14 mouse cellular contexts compared by ENCODE assay signal in the genomic region with DNA sequence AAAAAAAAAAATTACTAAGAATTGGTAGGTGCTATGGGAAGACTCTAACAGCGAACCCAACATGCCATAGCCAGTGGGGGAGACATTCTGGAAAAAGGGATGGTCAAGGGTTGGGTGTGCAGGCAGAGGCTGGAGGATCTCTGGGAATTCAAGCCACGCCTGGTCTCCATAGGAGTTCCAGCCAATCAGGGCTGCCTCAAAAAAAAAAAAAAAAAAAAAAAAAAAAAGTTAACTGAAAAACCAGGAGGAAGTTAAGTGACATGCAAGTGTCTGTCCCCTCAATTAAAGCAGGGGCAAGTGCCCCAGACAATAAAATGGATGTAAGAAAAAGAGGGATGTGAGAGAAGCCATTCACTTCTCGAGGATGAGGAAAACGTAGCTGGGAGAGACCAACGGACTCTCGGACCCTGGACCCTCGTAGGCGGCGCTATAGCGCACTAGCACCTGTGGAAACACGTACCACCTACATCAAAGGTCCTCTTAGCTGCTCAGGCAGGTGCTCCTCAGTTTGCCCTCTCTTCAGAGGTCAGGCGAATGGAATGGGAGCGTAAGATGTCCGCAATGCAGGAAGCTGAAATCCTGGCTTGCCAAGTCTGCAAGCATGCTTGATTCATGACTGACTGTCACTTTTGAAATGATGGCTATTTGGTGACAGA. TPM values are rescaled to one million over a fixed set of nuclear protein-coding genes. Genes with fewer than 3 reads are reported as not detected.
A peak's percentile ranks its signal among the peaks of the same experiment; 100 is the strongest.
DNase-seq lines count a peak whose midpoint lies in the region; ATAC-seq and TF ChIP-seq lines count a peak whose summit lies in the region.
"Had no signal": no experiment of that assay in that cellular context is flagged by ENCODE, and none has a peak within 500 bp of the region (broad histone marks: within the 10 kb centered on the region; RNA-seq: fewer than 3 reads in every experiment).

No protein-coding gene starts in this region.

- H3K4me1 ChIP-seq in forebrain, embryonic 11.5 days (replicated peaks; ENCODE audit: control insufficient read depth, insufficient read depth, low read length) = no peaks in the 10 kb centered on the region
- no peaks in the 10 kb centered on the region for H3K4me1 ChIP-seq in forebrain, embryonic 14.5 days (ENCODE audit: control insufficient read depth, insufficient read depth, low read length)
- no peaks in the 10 kb centered on the region for H3K4me1 ChIP-seq in lung, embryonic 16.5 days (replicated peaks; ENCODE audit: control insufficient read depth, insufficient read depth, low read length)
- no peaks in the 10 kb centered on the region for H3K4me1 ChIP-seq in limb, embryonic 11.5 days (ENCODE audit: control insufficient read depth, insufficient read depth, low read length)
- peaks cover 9% of the 10 kb centered on the region; the same call in 1 of the 2 replicates for H3K4me1 ChIP-seq in small intestine, adult 2 months (ENCODE audit: control insufficient read depth, insufficient read depth, insufficient read length, low read length)
- H3K4me1 ChIP-seq: forebrain, embryonic 13.5 days had no signal

- peak overlapping the region; percentile 22; the same call in 1 of the 2 replicates for H3K4me2 ChIP-seq in forebrain, embryonic 11.5 days (ENCODE audit: low read depth, low read length, severe bottlenecking)
- H3K4me2 ChIP-seq in forebrain, embryonic 14.5 days (ENCODE audit: low read length) = no peak overlapping the region
- H3K4me2 ChIP-seq in lung, embryonic 16.5 days (ENCODE audit: low read depth, low read length) = peak overlapping the region; percentile 48
- H3K4me2 ChIP-seq in limb, embryonic 11.5 days (ENCODE audit: low read depth, severe bottlenecking) = peak overlapping the region; percentile 34
- H3K4me2 ChIP-seq: forebrain, embryonic 13.5 days had no signal

- no peaks in the 10 kb centered on the region for H3K27me3 ChIP-seq in forebrain, embryonic 11.5 days (ENCODE audit: control insufficient read depth, insufficient read depth, low read length)
- H3K27me3 ChIP-seq in forebrain, embryonic 14.5 days (replicated peaks; ENCODE audit: control insufficient read depth, insufficient read depth, low read length) = no peaks in the 10 kb centered on the region
- H3K27me3 ChIP-seq in lung, embryonic 16.5 days (ENCODE audit: control insufficient read depth, insufficient read depth, low read depth, low read length) = no peaks in the 10 kb centered on the region
- H3K27me3 ChIP-seq in limb, embryonic 11.5 days (ENCODE audit: control insufficient read depth, insufficient read depth, low read length) = no peaks in the 10 kb centered on the region
- H3K27me3 ChIP-seq in small intestine, adult 2 months (ENCODE audit: control insufficient read depth, insufficient read depth, low read length) = no peaks in the 10 kb centered on the region
- H3K27me3 ChIP-seq: forebrain, embryonic 13.5 days had no signal

- no peak overlapping the region for H3K9ac ChIP-seq in forebrain, embryonic 11.5 days (ENCODE audit: low read length)
- no peak overlapping the region for H3K9ac ChIP-seq in forebrain, embryonic 14.5 days (ENCODE audit: low read length)
- H3K9ac ChIP-seq in lung, embryonic 16.5 days (ENCODE audit: low read length) = no peak overlapping the region
- no peak overlapping the region for H3K9ac ChIP-seq in limb, embryonic 11.5 days (ENCODE audit: low read length)
- H3K9ac ChIP-seq: forebrain, embryonic 13.5 days had no signal

- 12% methylated on average over 14 of the region's 14 CpGs for WGBS in forebrain, embryonic 11.5 days
- WGBS in forebrain, embryonic 14.5 days = 18% methylated on average over 14 of the region's 14 CpGs
- WGBS in lung, embryonic 16.5 days = 8% methylated on average over 14 of the region's 14 CpGs
- WGBS in limb, embryonic 11.5 days = 10% methylated on average over 14 of the region's 14 CpGs
- whole genome bisulfite sequencing in small intestine, adult 2 months = 9% methylated on average over 14 of the region's 14 CpGs

- no peaks in the 10 kb centered on the region for H3K9me3 ChIP-seq in forebrain, embryonic 11.5 days (ENCODE audit: control insufficient read depth, low read length)
- H3K9me3 ChIP-seq in forebrain, embryonic 14.5 days (replicated peaks; ENCODE audit: control insufficient read depth, low read length) = no peaks in the 10 kb centered on the region
- H3K9me3 ChIP-seq in lung, embryonic 16.5 days (ENCODE audit: control insufficient read depth, low read length) = no peaks in the 10 kb centered on the region
- no peaks in the 10 kb centered on the region for H3K9me3 ChIP-seq in limb, embryonic 11.5 days (ENCODE audit: control insufficient read depth, low read length)
- H3K9me3 ChIP-seq: forebrain, embryonic 13.5 days had no signal

- TF ChIP-seq POLR2A in small intestine, adult 2 months (IDR thresholded peaks at IDR 0.05; ENCODE audit: low read depth, low read length) = no peak

- TF ChIP-seq CTCF in small intestine, adult 2 months (IDR thresholded peaks at IDR 0.05; ENCODE audit: extremely low read depth, insufficient read length, insufficient replicate concordance, low read depth, low read length) = no peak

- no peaks in the 10 kb centered on the region for H3K36me3 ChIP-seq in forebrain, embryonic 11.5 days (ENCODE audit: control insufficient read depth, insufficient read depth, low read length)
- no peaks in the 10 kb centered on the region for H3K36me3 ChIP-seq in forebrain, embryonic 14.5 days (ENCODE audit: control insufficient read depth, insufficient read depth, low read length)
- H3K36me3 ChIP-seq in lung, embryonic 16.5 days (ENCODE audit: control insufficient read depth, insufficient read depth, low read length) = no peaks in the 10 kb centered on the region
- H3K36me3 ChIP-seq in limb, embryonic 11.5 days (ENCODE audit: control insufficient read depth, insufficient read depth, low read length) = no peaks in the 10 kb centered on the region
- H3K36me3 ChIP-seq in small intestine, adult 2 months (ENCODE audit: control insufficient read depth, insufficient read depth, low read length) = no peaks in the 10 kb centered on the region

- no peak overlapping the region for H3K4me3 ChIP-seq in forebrain, embryonic 11.5 days (ENCODE audit: low read depth, low read length)
- H3K4me3 ChIP-seq in forebrain, embryonic 14.5 days (ENCODE audit: low read depth, low read length) = no peak overlapping the region
- H3K4me3 ChIP-seq in lung, embryonic 16.5 days (ENCODE audit: low read length) = peak overlapping the region; percentile 11; the same call in 1 of the 2 replicates
- no peak overlapping the region for H3K4me3 ChIP-seq in limb, embryonic 11.5 days (ENCODE audit: low read depth, low read length)
- peak overlapping the region; percentile 29 for H3K4me3 ChIP-seq in small intestine, adult 2 months (ENCODE audit: low read depth, low read length)
- H3K4me3 ChIP-seq: forebrain, embryonic 13.5 days had no signal

- no peak for DNase-seq in forebrain, embryonic 11.5 days (ENCODE audit: low spot score)
- no peak for DNase-seq in forebrain, embryonic 14.5 days (ENCODE audit: low spot score)
- no peak for DNase-seq in lung, postnatal 10 days
- DNase-seq in limb, embryonic 11.5 days (ENCODE audit: low spot score) = no peak
- DNase-seq in spleen, postnatal 36 days (ENCODE audit: low spot score in 2 of 2) = no peak
- no peak for DNase-seq in layer of hippocampus, adult 8-10 months (ENCODE audit: low spot score in 2 of 2)
- DNase-seq: cerebellum, adult 11 months; lung, postnatal 36 days; right cerebral cortex, adult 18-20 months; thymus, postnatal 4 days had no signal

- ATAC-seq in forebrain, embryonic 11.5 days (replicated peaks; ENCODE audit: low FRiP score) = no peak
- ATAC-seq in forebrain, embryonic 14.5 days = no peak
- no peak for ATAC-seq in lung, embryonic 16.5 days (ENCODE audit: low read depth)
- ATAC-seq in limb, embryonic 11.5 days (ENCODE audit: insufficient number of reproducible peaks, low FRiP score, low TSS enrichment, low read depth) = no peak
- ATAC-seq: forebrain, embryonic 13.5 days; inflammation-experienced regulatory T-cells, adult 6 months had no signal

- no peak overlapping the region for H3K27ac ChIP-seq in forebrain, embryonic 11.5 days (ENCODE audit: low read depth, low read length)
- no peak overlapping the region for H3K27ac ChIP-seq in forebrain, embryonic 14.5 days (ENCODE audit: low read depth, low read length)
- no peak overlapping the region for H3K27ac ChIP-seq in lung, embryonic 16.5 days (ENCODE audit: low read length)
- no peak overlapping the region for H3K27ac ChIP-seq in limb, embryonic 11.5 days (replicated peaks; ENCODE audit: low read depth, low read length)
- no peak overlapping the region for H3K27ac ChIP-seq in small intestine, adult 2 months (ENCODE audit: insufficient read depth, low read depth, low read length)
- H3K27ac ChIP-seq: forebrain, embryonic 13.5 days had no signal

RNA-seq across cellular contexts. Expression of a gene that starts 10.6 kb away (rescaled TPM):
- 29.3 and 30.5 TPM in 2 replicates for polyA plus RNA-seq in forebrain, embryonic 11.5 days (2014; fragmentation: Nextera tagmentation; extraction: Ambion mirVana)
- polyA plus RNA-seq in forebrain, embryonic 14.5 days (2014; fragmentation: Nextera tagmentation; extraction: Ambion mirVana) = 11.8 and 12.0 TPM in 2 replicates
- 20.1 and 20.8 TPM in 2 replicates for polyA plus RNA-seq in lung, embryonic 16.5 days (2015; fragmentation: Nextera tagmentation; extraction: Ambion mirVana)
- polyA plus RNA-seq in limb, embryonic 11.5 days (2014; fragmentation: Nextera tagmentation; extraction: Ambion mirVana) = 32.9 and 36.3 TPM in 2 replicates
- polyA plus RNA-seq in small intestine, adult 2 months (2012; rRNA removed) = 6.3 and 15.6 TPM in 2 replicates
- total RNA-seq in layer of hippocampus, adult 8-10 months (2022) = 10 to 100 TPM in 3 of 4 experiments, 1 to 10 TPM in 1; 9.0 to 14.0 (median 12.6) TPM

RNA-seq across cellular contexts. Expression of a gene that starts 30.9 kb away (rescaled TPM):
- polyA plus RNA-seq in forebrain, embryonic 11.5 days (2014; fragmentation: Nextera tagmentation; extraction: Ambion mirVana) = 27.2 and 31.8 TPM in 2 replicates
- 6.2 and 6.3 TPM in 2 replicates for polyA plus RNA-seq in forebrain, embryonic 14.5 days (2014; fragmentation: Nextera tagmentation; extraction: Ambion mirVana)
- 22.6 and 24.8 TPM in 2 replicates for polyA plus RNA-seq in lung, embryonic 16.5 days (2015; fragmentation: Nextera tagmentation; extraction: Ambion mirVana)
- 26.4 and 31.6 TPM in 2 replicates for polyA plus RNA-seq in limb, embryonic 11.5 days (2014; fragmentation: Nextera tagmentation; extraction: Ambion mirVana)
- polyA plus RNA-seq in small intestine, adult 2 months (2012; rRNA removed) = 1.1 and 2.0 TPM in 2 replicates
- total RNA-seq in layer of hippocampus, adult 8-10 months (2022) = 10 to 100 TPM in 1 of 4 experiments, 1 to 10 TPM in 3; 8.3 to 10.3 (median 9.2) TPM

Comparison
In these comparisons a context has a peak if more than half of its experiments do, and no peak if none do; other contexts are left out.
1. H3K4me3 ChIP-seq: peak in lung, embryonic 16.5 days (single experiment) and small intestine, adult 2 months (single experiment); none in forebrain, embryonic 11.5 days (single experiment), forebrain, embryonic 14.5 days (single experiment) and limb, embryonic 11.5 days (single experiment).